Mouse (Mus musculus): Measurements from ENCODE around the gene Sun2. TPM values are rescaled to one million over a fixed set of nuclear protein-coding genes. Genes with fewer than 3 reads are reported as not detected.

Sun2 gene
- 456 to 501 TPM (median 488 TPM) in 4 replicates for total RNA-seq (2023)

DNA sequence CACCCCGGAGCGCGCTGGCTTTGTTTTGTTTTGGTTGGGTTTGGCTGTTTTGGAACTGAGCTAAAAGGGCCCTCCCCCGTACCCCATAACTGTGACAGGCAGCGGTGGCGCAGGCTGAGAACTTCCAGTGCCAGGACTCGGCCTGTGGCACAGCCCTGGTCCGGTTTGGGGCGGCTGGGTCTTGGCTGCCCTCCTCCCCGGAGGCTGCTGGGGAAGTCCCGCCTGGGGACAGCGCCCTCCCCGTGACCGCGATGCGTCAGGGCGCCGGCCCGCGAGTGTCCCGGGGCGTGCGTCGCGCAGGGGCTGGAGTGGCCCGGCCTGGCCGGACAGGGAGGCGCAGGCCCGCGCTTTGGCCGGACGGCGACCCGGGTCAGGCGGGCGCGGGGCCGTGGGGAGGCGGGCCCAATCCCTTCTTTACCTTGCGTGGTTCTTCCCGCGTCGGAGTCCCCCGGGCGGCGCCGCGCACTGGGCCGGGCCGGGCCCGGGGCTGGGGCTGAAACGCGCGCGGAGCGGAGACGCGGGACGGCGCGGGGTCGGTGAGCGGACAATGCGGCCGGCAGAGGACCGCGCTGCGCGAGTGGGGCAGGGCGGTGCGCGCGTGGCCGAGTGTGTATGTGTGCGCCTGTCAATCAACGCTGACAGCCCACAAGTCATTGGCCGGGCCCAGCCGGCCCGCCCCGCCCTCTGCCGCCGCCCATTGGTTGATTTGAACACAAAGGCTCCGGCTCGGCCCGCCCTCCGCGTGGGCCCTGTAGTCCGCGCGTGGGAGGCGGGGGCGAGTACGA is at the start of gene Sun2:
Gene Sun2, minus strand, starts transcription at position 616 of the 785 bp plus-strand sequence.

DNA sequence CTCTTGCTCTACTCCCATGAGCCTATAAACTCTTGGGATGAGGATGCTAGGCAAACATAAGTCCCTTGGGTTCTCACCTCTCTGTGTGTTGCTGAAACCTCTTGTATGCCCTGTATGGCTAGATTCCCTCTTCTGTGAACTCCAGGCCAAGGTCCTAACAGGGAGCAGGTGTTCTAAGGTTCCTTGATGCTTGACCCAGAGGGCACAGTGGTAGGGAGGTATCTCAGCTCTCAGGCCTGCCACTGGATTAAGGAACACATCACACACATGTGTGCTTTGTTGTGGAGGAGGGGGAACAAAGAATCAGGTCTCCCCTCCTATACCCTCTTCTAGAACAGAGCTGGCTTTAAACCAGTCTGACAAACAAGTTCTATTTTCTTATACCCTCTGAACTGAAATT is 35.4 kb upstream of the Sun2 start, which contains the start of gene Dnal4:
Gene Dnal4, minus strand, starts transcription at position 101 of the 400 bp plus-strand sequence.

DNA sequence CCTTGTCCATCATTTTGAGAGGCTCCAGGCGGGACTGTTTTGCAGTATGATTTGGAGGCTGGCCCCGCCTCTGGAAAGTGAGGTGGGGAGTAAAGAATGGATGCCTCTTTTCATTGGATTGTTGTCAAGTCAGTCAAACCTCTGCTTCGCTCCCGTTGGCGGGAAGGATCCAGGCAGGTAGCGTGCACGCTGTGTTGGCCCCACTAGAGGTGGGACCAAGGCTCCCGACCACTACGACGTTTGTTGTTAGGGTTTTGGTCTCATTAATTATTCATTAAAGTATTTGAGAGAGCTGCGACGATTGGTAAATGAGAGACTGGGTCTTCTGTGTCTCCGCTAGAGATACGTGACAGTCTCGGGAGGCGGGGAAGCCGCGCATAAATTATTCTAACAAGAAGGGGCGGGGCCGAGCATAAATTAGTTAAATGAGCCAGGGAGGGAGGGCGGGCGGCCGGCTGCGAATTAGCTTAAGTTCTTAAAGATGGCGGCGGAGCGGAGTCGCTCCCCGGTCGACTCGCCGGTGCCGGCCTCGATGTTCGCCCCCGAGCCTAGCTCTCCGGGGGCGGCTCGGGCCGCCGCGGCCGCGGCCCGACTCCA is 51.8 kb downstream of the Sun2 start, which contains the start of gene Gtpbp1:
Gene Gtpbp1, plus strand, starts transcription at position 420 of the 597 bp plus-strand sequence.

DNA sequence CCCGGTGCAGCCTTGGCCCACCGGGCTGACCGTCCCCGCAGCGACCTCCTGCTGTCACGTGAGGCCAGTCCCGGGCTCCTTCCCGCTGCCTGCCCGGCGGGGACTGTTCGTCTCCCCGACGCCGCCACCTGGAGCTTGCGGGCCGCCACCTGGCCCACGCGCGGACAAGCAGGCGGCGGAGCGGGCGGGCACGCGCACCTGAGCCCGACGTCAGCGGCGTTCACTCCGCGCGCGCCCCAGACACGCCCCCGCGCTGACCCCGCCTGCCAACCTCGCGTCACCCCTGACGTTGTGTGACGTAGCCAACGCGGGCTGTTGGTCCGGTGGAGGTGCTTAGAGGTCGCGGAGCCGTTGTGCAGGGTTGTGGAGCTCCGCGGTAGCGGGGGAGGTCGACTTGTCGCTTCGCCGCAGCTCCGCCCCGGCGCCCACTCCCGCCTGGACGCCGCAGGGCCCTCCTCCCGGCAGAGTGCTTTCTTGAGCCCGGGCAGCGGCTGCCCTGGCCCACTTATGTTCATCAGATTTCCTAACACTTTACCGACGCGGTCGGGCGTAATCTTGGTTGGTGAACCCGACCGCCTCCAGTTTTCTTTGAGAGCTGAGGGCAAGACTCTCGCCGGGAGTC is 54.6 kb downstream of the Sun2 start, which contains the start of gene Josd1:
Gene Josd1, minus strand, starts transcription at position 274 of the 622 bp plus-strand sequence.

Other genes with a start within 250 kb of the Sun2 start
- gene Kcnj4, start 237.3 kb downstream of the Sun2 start, total RNA-seq (2023), result not detected in 4 replicates
- gene Kdelr3, start 226.1 kb downstream of the Sun2 start, total RNA-seq (2023), result not detected in 4 replicates
- gene Ddx17, start 195.8 kb downstream of the Sun2 start, total RNA-seq (2023), result 407 to 417 TPM (median 412 TPM) in 4 replicates
- not detected in 4 replicates for gene Dmc1, start 137.4 kb downstream of the Sun2 start, total RNA-seq (2023)
- gene Fam227a, start 83.6 kb downstream of the Sun2 start, total RNA-seq (2023), result 2.7 to 4.3 TPM (median 3.5 TPM) in 4 replicates
- gene Cby1, start 83.3 kb downstream of the Sun2 start, total RNA-seq (2023), result 3.6 to 8.9 TPM (median 7.2 TPM) in 4 replicates
- 83.6 to 101 TPM (median 99.6 TPM) in 4 replicates for gene Tomm22, start 71.7 kb downstream of the Sun2 start, total RNA-seq (2023)
- 26.2 to 28.8 TPM (median 26.8 TPM) in 4 replicates for gene Josd1, start 54.6 kb downstream of the Sun2 start, total RNA-seq (2023)
- 67.7 to 76.0 TPM (median 68.7 TPM) in 4 replicates for gene Gtpbp1, start 51.7 kb downstream of the Sun2 start, total RNA-seq (2023)
- 7.5 to 9.0 TPM (median 8.6 TPM) in 4 replicates for gene Dnal4, start 35.3 kb upstream of the Sun2 start, total RNA-seq (2023)
- 0.21 to 0.44 TPM (median 0.24 TPM) in 4 replicates for gene Nptxr, start 62.2 kb upstream of the Sun2 start, total RNA-seq (2023)
- gene Npcd, start 91.7 kb upstream of the Sun2 start, total RNA-seq (2023), result not detected in 4 replicates
- gene Cbx6, start 92.2 kb upstream of the Sun2 start, total RNA-seq (2023), result 10.9 to 19.0 TPM (median 15.8 TPM) in 4 replicates
- 281 to 328 TPM (median 317 TPM) in 4 replicates for gene Apobec3, start 149.1 kb upstream of the Sun2 start, total RNA-seq (2023)
- 111 to 141 TPM (median 116 TPM) in 4 replicates for gene Cbx7, start 228.6 kb upstream of the Sun2 start, total RNA-seq (2023)